Mouse (Mus musculus): Measurements from ENCODE around the gene Col23a1.

GRCm38 (mm10) chr11:51443818-51444217 is 154.1 kb downstream of the Col23a1 start:
- no peak for TF ChIP-seq EP300 (IDR thresholded peaks at IDR 0.05; ENCODE audit: low read depth)
- no peak for TF ChIP-seq CTCF (IDR thresholded peaks at IDR 0.05; ENCODE audit: low read depth)

All from heart, postnatal 0 days (tissue).